Mouse (Mus musculus) MEL (cell line): ENCODE measurements around the gene Rgl3. TPM values are rescaled to one million over a fixed set of nuclear protein-coding genes. Genes with fewer than 3 reads are reported as not detected.

Source experiments
- DNase-seq: peaks from one replicate; pipeline ENCODE4 v3.0.0; 2011; ENCODE audit warnings: low read depth, low spot score
- H3K27ac ChIP-seq: 2 replicates; pipeline ENCODE4 v1.5.1; 2012; ENCODE audit warnings: low read depth, mild to moderate bottlenecking, control low read depth, low read length, moderate library complexity; ENCODE audit not compliant: control insufficient read depth
- H3K27me3 ChIP-seq, 2 experiments: fragments of 150-350 bp in 1 of 2; sonication (generic) in 1 of 2; 2 replicates each; pipeline ENCODE4 v1.6.1; 2012; ENCODE audit warnings: low read length in 2 of 2, mild to moderate bottlenecking in 2 of 2, improper control_type of control experiment in 1 of 2, moderate library complexity in 1 of 2; ENCODE audit not compliant: insufficient read depth in 2 of 2, control insufficient read depth in 1 of 2
- H3K36me3 ChIP-seq, 2 experiments: 2 replicates each; pipeline ENCODE4 v1.6.1; 2012 to 2014; ENCODE audit warnings: low read length in 2 of 2, improper control_type of control experiment in 1 of 2, inconsistent platforms in 1 of 2, mild to moderate bottlenecking in 1 of 2; ENCODE audit not compliant: insufficient read depth in 2 of 2, control insufficient read depth in 1 of 2
- H3K4me1 ChIP-seq, 2 experiments: fragments of 150-350 bp in 1 of 2; sonication (generic) in 1 of 2; 2 replicates each; pipeline ENCODE4 v1.6.1; 2012; ENCODE audit warnings: low read length in 2 of 2, improper control_type of control experiment in 1 of 2, mild to moderate bottlenecking in 1 of 2; ENCODE audit not compliant: insufficient read depth in 2 of 2, control insufficient read depth in 1 of 2
- H3K4me3 ChIP-seq, 2 experiments: fragments of 150-350 bp in 1 of 2; sonication (generic) in 1 of 2; 2 replicates each; pipeline ENCODE4 v1.5.1; 2012; ENCODE audit warnings: low read depth in 2 of 2, low read length in 2 of 2, mild to moderate bottlenecking in 2 of 2, moderate library complexity in 2 of 2, control low read depth in 1 of 2, improper control_type of control experiment in 1 of 2; ENCODE audit not compliant: control insufficient read depth in 1 of 2, insufficient read depth in 1 of 2
- H3K79me2 ChIP-seq: 2 replicates; pipeline ENCODE4 v1.6.1; 2012; ENCODE audit warnings: mild to moderate bottlenecking, low read length, moderate library complexity; ENCODE audit not compliant: control insufficient read depth, poor library complexity, insufficient read depth
- H3K9ac ChIP-seq: 2 replicates; pipeline ENCODE4 v1.6.1; 2012; ENCODE audit warnings: low read depth, mild to moderate bottlenecking, control low read depth, low read length, moderate library complexity; ENCODE audit not compliant: control insufficient read depth, poor library complexity, severe bottlenecking
- H3K9me3 ChIP-seq: fragments of 150-350 bp; sonication (generic); replicated peaks from 2 replicates; pipeline ENCODE4 v1.6.1; 2012; ENCODE audit warnings: mild to moderate bottlenecking, low read length, improper control_type of control experiment, moderate library complexity; ENCODE audit not compliant: insufficient read depth
- BHLHE40 ChIP-seq: IDR thresholded peaks from 2 replicates; pipeline ENCODE4 v1.6.1; 2012; ENCODE audit warnings: low read depth, mild to moderate bottlenecking, inconsistent platforms, low read length, improper control_type of control experiment, borderline replicate concordance
- CHD2 ChIP-seq: IDR thresholded peaks from 2 replicates; pipeline ENCODE4 v1.6.1; 2011; ENCODE audit warnings: low read length, improper control_type of control experiment
- CTCF ChIP-seq, 3 experiments: IDR thresholded peaks in 2 of 3; conservative IDR thresholded peaks in 1 of 3; 2 replicates each; pipeline ENCODE4 v1.5.1; 2011 to 2012; ENCODE audit warnings: low read length in 3 of 3, low read depth in 2 of 3, mild to moderate bottlenecking in 2 of 3, improper control_type of control experiment in 1 of 3, inconsistent platforms in 1 of 3, mixed read lengths in 1 of 3, moderate library complexity in 1 of 3; ENCODE audit not compliant: control insufficient read depth in 1 of 3, insufficient read depth in 1 of 3, poor library complexity in 1 of 3, severe bottlenecking in 1 of 3
- E2F4 ChIP-seq: IDR thresholded peaks from 2 replicates; pipeline ENCODE4 v1.6.1; 2011; ENCODE audit warnings: low read depth, low read length, improper control_type of control experiment, borderline replicate concordance
- EP300 ChIP-seq, 2 experiments: IDR thresholded peaks; 2 replicates each; pipeline ENCODE4 v1.6.1; 2011; ENCODE audit warnings: improper control_type of control experiment in 2 of 2, low read length in 2 of 2, low read depth in 1 of 2, mild to moderate bottlenecking in 1 of 2
- GABPA ChIP-seq: IDR thresholded peaks from 2 replicates; pipeline ENCODE4 v1.6.1; 2012; ENCODE audit warnings: low read depth, mild to moderate bottlenecking, inconsistent platforms, low read length, improper control_type of control experiment, moderate library complexity
- KAT2A ChIP-seq: conservative IDR thresholded peaks from 2 replicates; pipeline ENCODE4 v1.6.1; 2012; ENCODE audit warnings: low read depth, low read length, improper control_type of control experiment, inconsistent platforms
- MAX ChIP-seq: IDR thresholded peaks from 2 replicates; pipeline ENCODE4 v1.6.1; 2011; ENCODE audit warnings: low read length, improper control_type of control experiment
- MEF2A ChIP-seq: IDR thresholded peaks from 2 replicates; pipeline ENCODE4 v1.6.1; 2014; ENCODE audit warnings: low read depth, mild to moderate bottlenecking, inconsistent platforms, low read length, improper control_type of control experiment; ENCODE audit not compliant: poor library complexity, insufficient replicate concordance, severe bottlenecking; ENCODE audit errors: extremely low read depth
- MXI1 ChIP-seq: IDR thresholded peaks from 2 replicates; pipeline ENCODE4 v1.6.1; 2011; ENCODE audit warnings: mild to moderate bottlenecking, low read depth, low read length, improper control_type of control experiment
- RCOR1 ChIP-seq: IDR thresholded peaks from 2 replicates; pipeline ENCODE4 v1.6.1; 2012; ENCODE audit warnings: low read depth, mild to moderate bottlenecking, inconsistent platforms, low read length, improper control_type of control experiment
- SIN3A ChIP-seq: IDR thresholded peaks from 2 replicates; pipeline ENCODE4 v1.6.1; 2012; ENCODE audit warnings: low read length, improper control_type of control experiment, inconsistent platforms
- SMC3 ChIP-seq: IDR thresholded peaks from 2 replicates; pipeline ENCODE4 v1.6.1; 2011; ENCODE audit warnings: low read depth, low read length, improper control_type of control experiment
- TBP ChIP-seq: IDR thresholded peaks from 2 replicates; pipeline ENCODE4 v1.8.0; 2011; ENCODE audit warnings: low read depth, low read length, improper control_type of control experiment
- UBTF ChIP-seq: IDR thresholded peaks from 2 replicates; pipeline ENCODE4 v1.6.1; 2012; ENCODE audit warnings: low read depth, mild to moderate bottlenecking, inconsistent platforms, low read length, improper control_type of control experiment, moderate library complexity, borderline replicate concordance; ENCODE audit not compliant: insufficient read depth
- USF2 ChIP-seq, 2 experiments: IDR thresholded peaks; 2 replicates each; pipeline ENCODE4 v1.6.1; 2011 to 2012; ENCODE audit warnings: improper control_type of control experiment in 2 of 2, low read length in 2 of 2, borderline replicate concordance in 1 of 2, inconsistent platforms in 1 of 2, low read depth in 1 of 2, mild to moderate bottlenecking in 1 of 2; ENCODE audit not compliant: insufficient read depth in 1 of 2
- ZC3H11A ChIP-seq: IDR thresholded peaks from 2 replicates; pipeline ENCODE4 v1.6.1; 2012; ENCODE audit warnings: low read depth, mild to moderate bottlenecking, inconsistent platforms, low read length, improper control_type of control experiment
- ZKSCAN1 ChIP-seq: IDR thresholded peaks from 2 replicates; pipeline ENCODE4 v1.6.1; 2012; ENCODE audit warnings: low read depth, mild to moderate bottlenecking, inconsistent platforms, low read length, improper control_type of control experiment, moderate library complexity
- polyA plus RNA-seq, 2 experiments: library from polyadenylated mRNA; stranded (reverse) in 1 of 2; unstranded in 1 of 2; fragments of >175 nt in 1 of 2; fragments of >200 nt in 1 of 2; gene quantifications; 2 replicates each; pipeline versions ENCODE4 v1.2.1 to v1.2.4; 2012; ENCODE audit warnings: low replicate concordance in 2 of 2, low read depth in 1 of 2; ENCODE audit not compliant: insufficient read length in 2 of 2, insufficient read depth in 1 of 2, missing spikeins in 1 of 2
- total RNA-seq: library from RNA; depleted of rRNA; stranded (reverse); fragments of 300-350 nt; gene quantifications from 2 replicates; pipeline ENCODE4 v1.2.3, GENCODE M21; 2012

The Rgl3 gene
- total and polyA plus RNA-seq, 3 experiments = not detected

DNA sequence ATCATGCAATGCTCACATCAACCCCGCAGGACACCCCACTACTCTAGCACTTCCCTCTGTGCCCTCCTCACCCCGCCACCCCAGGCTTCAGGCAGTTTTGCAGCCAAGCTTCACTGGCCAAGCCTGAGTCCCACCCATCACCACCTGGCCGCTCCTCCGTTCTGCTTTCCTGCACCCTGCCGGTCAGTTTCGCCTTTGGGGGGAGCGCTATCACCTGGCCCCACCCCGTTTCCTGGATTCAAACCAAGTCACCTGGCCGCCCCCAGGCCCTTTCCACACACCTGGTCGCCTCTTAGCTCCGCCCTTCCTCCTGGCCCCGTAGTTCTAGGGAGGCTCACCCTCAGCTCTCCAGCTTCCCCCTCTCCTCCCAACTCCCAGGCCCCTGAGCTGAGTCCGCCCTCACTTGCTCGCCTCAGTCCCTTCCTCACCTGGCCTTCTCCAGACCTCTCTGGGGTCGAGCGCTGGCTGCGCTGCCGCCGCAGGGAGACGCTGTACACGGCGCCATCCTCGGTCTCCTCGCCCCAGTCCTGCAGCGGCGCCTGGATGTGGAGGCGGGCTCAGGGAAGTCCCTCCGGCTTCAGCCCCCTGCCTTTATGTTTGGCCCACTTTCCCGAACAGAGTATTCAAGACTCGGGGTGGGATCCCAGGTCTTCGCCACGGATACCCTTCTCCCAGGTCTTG lies 685 bp downstream of the Rgl3 start:
- DNase-seq = no peak
- peaks cover 19 to 30% of the 10 kb centered on the region in 2 experiments for H3K27me3 ChIP-seq
- TF ChIP-seq ZKSCAN1 (no peak), CTCF (IDR thresholded peaks at IDR 0.05 in 2 of 3, conservative IDR thresholded peaks at IDR 0.05 in 1 of 3; ENCODE audit: control insufficient read depth in 1 of 3, insufficient read depth in 1 of 3, low read depth in 2 of 3, low read length in 3 of 3, poor library complexity in 1 of 3, severe bottlenecking in 1 of 3) (no peak), ZC3H11A (no peak), SMC3 (no peak), MXI1 (no peak), KAT2A (no peak), MAX (no peak), MEF2A (no peak), EP300 (IDR thresholded peaks at IDR 0.05; ENCODE audit: low read depth in 1 of 2, low read length in 2 of 2) (no peak)
- TF ChIP-seq, all 39 proteins: peak for 0

DNA sequence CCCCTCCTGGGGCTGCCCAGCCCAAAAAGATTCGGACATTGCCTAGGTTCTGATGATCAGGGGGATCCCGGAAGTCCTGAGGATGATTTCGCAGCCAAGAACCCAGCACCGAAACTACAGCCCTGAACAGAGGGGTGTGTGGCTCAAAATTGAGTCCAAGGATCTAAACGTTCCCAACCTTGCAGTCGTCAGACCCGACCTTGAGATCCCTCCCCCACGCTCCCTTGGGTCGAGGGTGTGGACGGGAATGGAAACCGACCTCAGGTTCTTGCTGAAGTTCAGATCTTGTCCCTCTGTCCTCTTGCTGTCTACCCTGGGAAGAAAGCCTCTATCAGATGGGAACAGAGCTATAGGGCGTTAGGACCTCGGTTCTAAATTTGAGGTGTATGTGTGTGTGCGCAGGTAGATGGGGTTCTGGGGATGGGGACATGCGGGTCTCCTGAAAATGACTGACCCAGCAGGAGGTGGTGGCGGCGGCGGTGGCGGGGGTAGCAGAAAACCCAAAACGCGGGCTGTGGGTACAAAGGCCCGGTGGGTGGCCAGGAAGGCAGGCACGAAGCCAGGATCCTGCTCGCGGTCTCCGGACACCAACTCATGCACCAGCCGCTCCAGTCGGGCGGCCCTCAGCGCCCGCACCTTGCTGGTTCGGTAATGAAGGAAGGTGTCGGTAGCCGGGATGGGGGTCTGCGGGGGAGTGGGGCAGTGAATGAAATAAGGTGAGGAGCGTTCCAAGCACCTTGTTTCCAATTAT lies 1.5 kb downstream of the Rgl3 start:
- no peak for TF ChIP-seq UBTF
- Histone ChIP-seq H3K4me3 (no peak overlapping the region), H3K27me3 (peaks cover 22 to 37% of the 10 kb centered on the region in 2 experiments), H3K9ac (no peak overlapping the region), H3K27ac (no peak overlapping the region), H3K4me1 (no peaks in the 10 kb centered on the region), H3K79me2 (no peaks in the 10 kb centered on the region), H3K36me3 (no peaks in the 10 kb centered on the region), H3K9me3 (no peaks in the 10 kb centered on the region)
- no peak for DNase-seq

More for the DNA sequence above, 685 bp downstream of the Rgl3 start:
- Histone ChIP-seq H3K4me3 (no peak overlapping the region), H3K4me1 (no peaks in the 10 kb centered on the region), H3K9ac (no peak overlapping the region), H3K36me3 (no peaks in the 10 kb centered on the region), H3K79me2 (no peaks in the 10 kb centered on the region), H3K27ac (no peak overlapping the region), H3K9me3 (no peaks in the 10 kb centered on the region)

- no peaks in the 10 kb centered on the region for H3K4me1 ChIP-seq
- DNase-seq = no peak
- TF ChIP-seq BHLHE40 = no peak
- no peak for TF ChIP-seq E2F4
- TF ChIP-seq ZKSCAN1 = no peak
- no peak for TF ChIP-seq USF2 (IDR thresholded peaks at IDR 0.05; ENCODE audit: borderline replicate concordance in 1 of 2, insufficient read depth in 1 of 2, low read depth in 1 of 2, low read length in 2 of 2)
- no peak for TF ChIP-seq SIN3A
- TF ChIP-seq CHD2 = no peak
- no peak for TF ChIP-seq MXI1
- TF ChIP-seq KAT2A = no peak
- no peak for TF ChIP-seq RCOR1
- TF ChIP-seq GABPA = no peak
- no peak for TF ChIP-seq TBP
- peaks cover 31 to 47% of the 10 kb centered on the region in 2 experiments for H3K27me3 ChIP-seq
- no peak overlapping the region for H3K27ac ChIP-seq
- no peaks in the 10 kb centered on the region for H3K9me3 ChIP-seq
- H3K79me2 ChIP-seq = no peaks in the 10 kb centered on the region
- no peak overlapping the region for H3K4me3 ChIP-seq
- H3K9ac ChIP-seq = no peak overlapping the region
- H3K36me3 ChIP-seq = no peaks in the 10 kb centered on the region
Observed at GRCm38 (mm10) chr9:21983911-21984310, 5.3 kb downstream of the Rgl3 start.
